37 mouse cellular contexts compared by ENCODE assay signal in the genomic region with DNA sequence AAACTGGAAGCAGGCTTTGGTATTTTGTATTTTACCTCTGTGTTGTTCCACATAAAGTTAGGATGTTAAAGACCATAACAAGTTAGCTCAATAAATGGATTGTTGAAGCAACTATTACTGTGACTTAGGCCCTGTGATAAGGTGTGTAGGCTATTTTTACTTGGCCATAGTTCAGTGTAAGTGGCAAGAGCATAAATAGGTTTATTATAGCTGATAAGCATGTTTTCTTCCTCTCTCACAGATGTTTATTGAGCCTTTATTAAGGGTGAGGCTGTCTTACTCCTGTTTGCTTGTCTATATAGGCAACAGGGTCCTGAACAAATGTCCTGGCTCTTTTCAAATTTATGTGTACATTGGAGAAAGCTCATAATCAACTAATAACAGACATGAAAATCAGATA. TPM values are rescaled to one million over a fixed set of nuclear protein-coding genes. Genes with fewer than 3 reads are reported as not detected.
"Had no signal": no experiment of that assay in that cellular context is flagged by ENCODE, and none has a peak within 500 bp of the region (broad histone marks: within the 10 kb centered on the region; RNA-seq: fewer than 3 reads in every experiment).

No protein-coding gene starts in this region.

- H3K4me1 ChIP-seq: heart, embryonic 10.5 days; heart, embryonic 12.5 days; heart, embryonic 13.5 days; heart, embryonic 15.5 days; hindbrain, embryonic 10.5 days; hindbrain, embryonic 12.5 days; hindbrain, embryonic 13.5 days; hindbrain, embryonic 15.5 days; kidney, embryonic 15.5 days had no signal

- DNase-seq: layer of hippocampus, adult 9-11 months had no signal

- H3K27me3 ChIP-seq: heart, embryonic 12.5 days; heart, embryonic 13.5 days; heart, embryonic 15.5 days; hindbrain, embryonic 12.5 days; hindbrain, embryonic 13.5 days; hindbrain, embryonic 15.5 days; kidney, embryonic 15.5 days had no signal

- H3K9me3 ChIP-seq: heart, embryonic 10.5 days; heart, embryonic 12.5 days; heart, embryonic 13.5 days; heart, embryonic 15.5 days; hindbrain, embryonic 10.5 days; hindbrain, embryonic 12.5 days; hindbrain, embryonic 13.5 days; hindbrain, embryonic 15.5 days; kidney, embryonic 15.5 days had no signal

- H3K4me2 ChIP-seq: heart, embryonic 11.5 days; heart, embryonic 12.5 days; heart, embryonic 13.5 days; heart, embryonic 15.5 days; hindbrain, embryonic 12.5 days; hindbrain, embryonic 13.5 days; hindbrain, embryonic 14.5 days; hindbrain, embryonic 15.5 days; kidney, embryonic 15.5 days had no signal

- H3K4me3 ChIP-seq: heart, embryonic 10.5 days; heart, embryonic 12.5 days; heart, embryonic 13.5 days; heart, embryonic 15.5 days; hindbrain, embryonic 10.5 days; hindbrain, embryonic 12.5 days; hindbrain, embryonic 13.5 days; hindbrain, embryonic 15.5 days; kidney, embryonic 15.5 days; layer of hippocampus, adult 2 months; left cerebral cortex, adult 2 months had no signal

- ATAC-seq: hindbrain, embryonic 16.5 days; inflammation-experienced regulatory T-cells, adult 6 months had no signal

- H3K36me3 ChIP-seq: heart, embryonic 10.5 days; heart, embryonic 12.5 days; heart, embryonic 13.5 days; heart, embryonic 15.5 days; hindbrain, embryonic 10.5 days; hindbrain, embryonic 12.5 days; hindbrain, embryonic 13.5 days; hindbrain, embryonic 15.5 days; kidney, embryonic 15.5 days had no signal

- H3K9ac ChIP-seq: heart, embryonic 12.5 days; heart, embryonic 13.5 days; heart, embryonic 15.5 days; hindbrain, embryonic 12.5 days; hindbrain, embryonic 13.5 days; hindbrain, embryonic 14.5 days; hindbrain, embryonic 15.5 days; kidney, embryonic 15.5 days had no signal

- H3K27ac ChIP-seq: heart, embryonic 10.5 days; heart, embryonic 13.5 days; heart, embryonic 15.5 days; hindbrain, embryonic 10.5 days; hindbrain, embryonic 12.5 days; hindbrain, embryonic 13.5 days; hindbrain, embryonic 14.5 days; hindbrain, embryonic 15.5 days; hindbrain, postnatal 0 days; kidney, embryonic 15.5 days; kidney, postnatal 0 days; layer of hippocampus, adult 2 months; left cerebral cortex, adult 2 months had no signal

RNA-seq across cellular contexts. Expression of a gene that starts 17.0 kb away (rescaled TPM):
- total RNA-seq: heart, postnatal 10 days; heart, postnatal 14 days; heart, postnatal 25 days; heart, postnatal 36 days; heart, postnatal 4 days; hematopoietic stem cell, adult 5-6 weeks; hindbrain, postnatal 0 days; layer of hippocampus, adult 18-20 months; layer of hippocampus, adult 2 months; layer of hippocampus, postnatal 10 days; layer of hippocampus, postnatal 14 days; layer of hippocampus, postnatal 25 days; layer of hippocampus, postnatal 36 days; left cerebral cortex, adult 18-20 months; left cerebral cortex, adult 2 months; left cerebral cortex, adult 8-10 months had no signal
- polyA plus RNA-seq: heart, embryonic 10.5 days; heart, embryonic 11.5 days; heart, embryonic 12.5 days; heart, embryonic 13.5 days; heart, embryonic 14.5 days; heart, embryonic 15.5 days; heart, embryonic 16.5 days; heart, postnatal 0 days; hindbrain, embryonic 10.5 days; hindbrain, embryonic 11.5 days; hindbrain, embryonic 12.5 days; hindbrain, embryonic 13.5 days; hindbrain, embryonic 14.5 days; hindbrain, embryonic 15.5 days; hindbrain, embryonic 16.5 days; hindbrain, postnatal 0 days; inflammation-experienced regulatory T-cells, adult 6 months; intestine, embryonic 14.5 days; large intestine, adult 2 months had no signal
